Mouse (Mus musculus): ENCODE measurements around the gene Hfe.

Hfe gene

GRCm38 (mm10) chr13:23685966-23686365 is 24.7 kb downstream of the Hfe start:
- peak; percentile 14 for DNase-seq (ENCODE audit: inconsistent ontology term)

GRCm38 (mm10) chr13:23685121-23685861 is 25.4 kb downstream of the Hfe start:
- DNase-seq (ENCODE audit: inconsistent ontology term) = peak; percentile 74

- peak; percentile 85 for DNase-seq (ENCODE audit: inconsistent ontology term)
Observed at GRCm38 (mm10) chr13:23684295-23684945, 26.2 kb downstream of the Hfe start.

GRCm38 (mm10) chr13:23683755-23684281 is 26.8 kb downstream of the Hfe start, which contains the start of the genes Hist1h2ac and Hist1h2bc:
Gene Hist1h2ac (minus strand): TSS chr13:23683948.
Gene Hist1h2bc (plus strand): TSS chr13:23684199.
- peak; percentile 99 for DNase-seq (ENCODE audit: inconsistent ontology term)

- DNase-seq (ENCODE audit: inconsistent ontology term) = peak; percentile 57
Observed at GRCm38 (mm10) chr13:23682947-23683754, 27.5 kb downstream of the Hfe start.

GRCm38 (mm10) chr13:23682623-23682946 is 28.1 kb downstream of the Hfe start:
- DNase-seq (ENCODE audit: inconsistent ontology term) = no peak

GRCm38 (mm10) chr13:23681990-23682582 is 28.6 kb downstream of the Hfe start:
- DNase-seq (ENCODE audit: inconsistent ontology term) = no peak

GRCm38 (mm10) chr13:23662536-23662935 is 48.1 kb downstream of the Hfe start:
- no peak for DNase-seq (ENCODE audit: inconsistent ontology term)

- DNase-seq (ENCODE audit: inconsistent ontology term) = peak; percentile 63
Observed at GRCm38 (mm10) chr13:23659636-23660366, 50.9 kb downstream of the Hfe start.

Data from Muller cell, postnatal 12 days (primary cell).